Mouse (Mus musculus) heart, adult 2 months (tissue): Measurements from ENCODE around the gene P3h3. TPM values are rescaled to one million over a fixed set of nuclear protein-coding genes. Genes with fewer than 3 reads are reported as not detected.
A peak's percentile ranks its signal among the peaks of the same experiment; 100 is the strongest.

Source experiments
- DNase-seq, 2 experiments: peaks; one replicate each; pipeline ENCODE4 v3.0.0; 2021
- H3K27ac ChIP-seq: fragments of 200-600 bp; 2 replicates; pipeline ENCODE4 v1.8.1; 2022
- H3K27me3 ChIP-seq: fragments of 200-500 bp; 2 replicates; pipeline ENCODE4 v1.6.1; 2012; ENCODE audit warnings: mild to moderate bottlenecking, low read length, inconsistent platforms, mixed read lengths; ENCODE audit not compliant: control insufficient read depth, insufficient read depth
- H3K36me3 ChIP-seq: fragments of 200-500 bp; 2 replicates; pipeline ENCODE4 v1.6.1; 2012; ENCODE audit warnings: low read length, inconsistent platforms; ENCODE audit not compliant: control insufficient read depth, insufficient read depth
- H3K4me1 ChIP-seq: fragments of 200-500 bp; 2 replicates; pipeline ENCODE4 v1.6.1; 2011; ENCODE audit warnings: low read length; ENCODE audit not compliant: control insufficient read depth, insufficient read depth
- H3K4me3 ChIP-seq: fragments of 200-600 bp; 2 replicates; pipeline ENCODE4 v1.8.1; 2022
- H3K79me2 ChIP-seq: fragments of 200-500 bp; replicated peaks from 2 replicates; pipeline ENCODE4 v1.6.1; 2012; ENCODE audit warnings: mild to moderate bottlenecking, inconsistent platforms, low read length, moderate library complexity, mixed read lengths; ENCODE audit not compliant: control insufficient read depth, insufficient read depth
- H3K9ac ChIP-seq: fragments of 200-500 bp; 2 replicates; pipeline ENCODE4 v1.6.1; 2012; ENCODE audit warnings: low read depth, mild to moderate bottlenecking, control low read depth, inconsistent platforms, low read length, mixed read lengths
- CTCF ChIP-seq: fragments of 200-600 bp; IDR thresholded peaks from 2 replicates; pipeline ENCODE4 v1.8.1; 2022; ENCODE audit warnings: antibody characterized with exemption, mild to moderate bottlenecking, moderate library complexity
- EP300 ChIP-seq: fragments of 200-500 bp; IDR thresholded peaks from 2 replicates; pipeline ENCODE4 v1.6.1; 2011; ENCODE audit warnings: low read depth, low read length, control low read depth; ENCODE audit not compliant: insufficient read depth
- POLR2A ChIP-seq: fragments of 200-500 bp; IDR thresholded peaks from 2 replicates; pipeline ENCODE4 v1.6.1; 2011; ENCODE audit warnings: mild to moderate bottlenecking, low read depth, low read length, control low read depth; ENCODE audit not compliant: insufficient read depth
- WGBS: fragments of 180-500 bp; shearing (Covaris S2); methylation state at CpG from one replicate; pipeline ENCODE4 v1.1.7; 2018; 5-methylcytosine and 5-hydroxymethylcytosine counted together
- intact Hi-C: fragments of 180-260 bp; cut with DNase I; formaldehyde crosslinking; loops from one replicate; pipeline ENCODE4 v1.15.1; 2025
- polyA plus RNA-seq: library from polyadenylated mRNA; depleted of rRNA; stranded (reverse); fragments of >200 nt; gene quantifications from 2 replicates; pipeline ENCODE4 v1.2.3, GENCODE M21; 2012
- total RNA-seq, 2 experiments: library from RNA; stranded (reverse); gene quantifications; 2 replicates each; pipeline ENCODE4 v1.2.3; 2021

P3h3 gene
- total and polyA plus RNA-seq, 3 experiments: 6.9 to 16.2 (median 10.6) TPM

- 91% methylated on average over 6 of the region's 6 CpGs for WGBS
Observed at GRCm38 (mm10) chr6:124888555-124889125, 31.1 kb upstream of the P3h3 start.

GRCm38 (mm10) chr6:124887986-124888385 is 30.4 kb upstream of the P3h3 start, which contains the start of gene Cd4:
Gene Cd4, minus strand, starts transcription at chr6:124888221.
- Histone ChIP-seq H3K4me3 (no peak within 1 kb of the TSS), H3K79me2 (no peaks in the 10 kb centered on the region), H3K36me3 (no peaks in the 10 kb centered on the region), H3K27ac (no peak within 1 kb of the TSS), H3K4me1 (peaks cover 3% of the 10 kb centered on the region; the same call in 1 of the 2 replicates), H3K9ac (no peak within 1 kb of the TSS), H3K27me3 (no peaks in the 10 kb centered on the region)
- 79% methylated on average over 9 of the region's 9 CpGs for WGBS
- TF ChIP-seq EP300: no peak
- TF ChIP-seq POLR2A: no peak
- TF ChIP-seq CTCF: no peak
- intact Hi-C loops: no loop called here
- no peak for DNase-seq

More at GRCm38 (mm10) chr6:124888555-124889125, 31.1 kb upstream of the P3h3 start:
- H3K79me2 ChIP-seq: no peaks in the 10 kb centered on the region
- H3K27me3 ChIP-seq: no peaks in the 10 kb centered on the region
- intact Hi-C loops: no loop called here
- no peak for TF ChIP-seq CTCF
- DNase-seq: no peak
- no peak overlapping the region for H3K27ac ChIP-seq
- H3K9ac ChIP-seq: no peak overlapping the region
- no peak overlapping the region for H3K4me3 ChIP-seq
- peaks cover 3% of the 10 kb centered on the region; the same call in 1 of the 2 replicates for H3K4me1 ChIP-seq
- H3K36me3 ChIP-seq: no peaks in the 10 kb centered on the region

GRCm38 (mm10) chr6:124885956-124886381 is 28.4 kb upstream of the P3h3 start:
- H3K79me2 ChIP-seq: no peaks in the 10 kb centered on the region
- H3K27ac ChIP-seq: no peak overlapping the region
- no peak overlapping the region for H3K4me3 ChIP-seq
- H3K9ac ChIP-seq: no peak overlapping the region
- 93% methylated on average over 8 of the region's 8 CpGs for WGBS
- no peaks in the 10 kb centered on the region for H3K36me3 ChIP-seq
- TF ChIP-seq CTCF (no peak), POLR2A (no peak), EP300 (no peak)
- DNase-seq: no peak
- intact Hi-C loops: no loop called here
- peaks cover 3% of the 10 kb centered on the region; the same call in 1 of the 2 replicates for H3K4me1 ChIP-seq
- no peaks in the 10 kb centered on the region for H3K27me3 ChIP-seq

- DNase-seq: peak; percentile 48 to 59
- Histone ChIP-seq H3K4me3 (no peak overlapping the region), H3K27ac (peak overlapping the region; percentile 32), H3K9ac (no peak overlapping the region), H3K79me2 (no peaks in the 10 kb centered on the region), H3K27me3 (no peaks in the 10 kb centered on the region), H3K4me1 (peaks cover 3% of the 10 kb centered on the region; the same call in 1 of the 2 replicates), H3K36me3 (no peaks in the 10 kb centered on the region)
- TF ChIP-seq EP300 (no peak), CTCF (no peak), POLR2A (no peak)
- WGBS: 32% methylated on average over 10 of the region's 10 CpGs
- intact Hi-C loops: no loop called here
Observed at GRCm38 (mm10) chr6:124884714-124885500, 27.4 kb upstream of the P3h3 start.

GRCm38 (mm10) chr6:124883351-124883750 is 25.8 kb upstream of the P3h3 start:
- Histone ChIP-seq H3K27ac (no peak overlapping the region), H3K27me3 (no peaks in the 10 kb centered on the region), H3K36me3 (no peaks in the 10 kb centered on the region), H3K4me3 (no peak overlapping the region), H3K79me2 (no peaks in the 10 kb centered on the region), H3K4me1 (peaks cover 3% of the 10 kb centered on the region; the same call in 1 of the 2 replicates), H3K9ac (no peak overlapping the region)
- TF ChIP-seq EP300 (no peak), POLR2A (no peak), CTCF (no peak)
- intact Hi-C loops: no loop called here
- no peak for DNase-seq
- WGBS: 88% methylated on average over 10 of the region's 10 CpGs

GRCm38 (mm10) chr6:124881821-124882220 is 24.3 kb upstream of the P3h3 start:
- TF ChIP-seq POLR2A (no peak), EP300 (no peak)
- no peaks in the 10 kb centered on the region for H3K36me3 ChIP-seq
- intact Hi-C loops: no loop called here
- peaks cover 3% of the 10 kb centered on the region; the same call in 1 of the 2 replicates for H3K4me1 ChIP-seq
- no peak overlapping the region for H3K4me3 ChIP-seq
- DNase-seq: no peak
- no peaks in the 10 kb centered on the region for H3K27me3 ChIP-seq
- H3K79me2 ChIP-seq: no peaks in the 10 kb centered on the region
- no peak overlapping the region for H3K27ac ChIP-seq
- no peak overlapping the region for H3K9ac ChIP-seq
- 93% methylated on average over 9 of the region's 9 CpGs for WGBS
